Mouse (Mus musculus) G1E (cell line): ENCODE data around the gene Camkv. TPM values are rescaled to one million over a fixed set of nuclear protein-coding genes. Genes with fewer than 3 reads are reported as not detected.

ENCODE experiments used
- ATAC-seq: 2 replicates; pipeline ENCODE4 v1.8.0; 2016; ENCODE audit warnings: mild to moderate bottlenecking; ENCODE audit not compliant: insufficient number of reproducible peaks, poor library complexity, low FRiP score, severe bottlenecking; ENCODE audit errors: extremely low read depth
- DNase-seq: peaks from one replicate; pipeline ENCODE4 v3.0.0; 2012; ENCODE audit warnings: low spot score
- H3K27me3 ChIP-seq: 2 replicates; pipeline ENCODE4 v1.6.1; 2012; ENCODE audit warnings: mild to moderate bottlenecking, low read length, inconsistent platforms; ENCODE audit not compliant: insufficient read depth
- H3K36me3 ChIP-seq: replicated peaks from 2 replicates; pipeline ENCODE3; 2012; ENCODE audit warnings: mild to moderate bottlenecking, inconsistent platforms
- H3K4me1 ChIP-seq: 2 replicates; pipeline ENCODE4 v1.6.1; 2012; ENCODE audit warnings: low read depth, low read length, inconsistent platforms, mixed read lengths; ENCODE audit not compliant: insufficient read depth
- H3K4me3 ChIP-seq: 2 replicates; pipeline ENCODE4 v1.5.1; 2012; ENCODE audit warnings: low read depth, mild to moderate bottlenecking, inconsistent platforms, low read length, moderate library complexity, mixed read lengths
- H3K9me3 ChIP-seq: replicated peaks from 2 replicates; pipeline ENCODE4 v1.6.1; 2012; ENCODE audit warnings: inconsistent platforms
- CTCF ChIP-seq: IDR thresholded peaks from 2 replicates; pipeline ENCODE4 v1.5.1; 2012; ENCODE audit warnings: low read depth, low read length, inconsistent platforms, mixed read lengths
- GATA1 ChIP-seq: IDR thresholded peaks from 2 replicates; pipeline ENCODE4 v1.6.1; 2012; ENCODE audit warnings: borderline replicate concordance, low read length, inconsistent platforms, mixed read lengths
- GATA2 ChIP-seq: IDR thresholded peaks from 2 replicates; pipeline ENCODE4 v1.6.1; 2012; ENCODE audit warnings: low read depth, low read length, inconsistent platforms, borderline replicate concordance
- POLR2AphosphoS5 ChIP-seq: IDR thresholded peaks from 2 replicates; pipeline ENCODE4 v1.6.1; 2012; ENCODE audit warnings: low read depth, low read length, inconsistent platforms; ENCODE audit not compliant: insufficient replicate concordance
- TAL1 ChIP-seq: conservative IDR thresholded peaks from 2 replicates; pipeline ENCODE4 v1.6.1; 2012; ENCODE audit warnings: low read depth, low read length, inconsistent platforms, mixed read lengths
- polyA plus RNA-seq: library from polyadenylated mRNA; stranded (reverse); fragments of >175 nt; gene quantifications from 2 replicates; pipeline ENCODE4 v1.2.3, GENCODE M21; 2012
- total RNA-seq, 2 experiments: library from RNA; stranded (forward) in 1 of 2; stranded (reverse) in 1 of 2; fragments of 200-1000 nt in 1 of 2; fragments of >200 nt in 1 of 2; fragmentation: Nextera tagmentation in 1 of 2; gene quantifications; 2 replicates each; pipeline ENCODE4 v1.2.3; 2014 to 2017

Gene Camkv
- total and polyA plus RNA-seq, 3 experiments, result 0.11 TPM; not detected in 2

GRCm38 (mm10) chr9:107928169-107928568, 7.3 kb upstream of the Camkv start, which contains the start of gene Actl11:
Gene Actl11 (plus strand): TSS chr9:107928469.
- H3K27me3 ChIP-seq, result peaks cover 80% of the 10 kb centered on the region
- no peak for DNase-seq
- no peaks in the 10 kb centered on the region for H3K36me3 ChIP-seq
- no peaks in the 10 kb centered on the region for H3K9me3 ChIP-seq
- no peak within 1 kb of the TSS for H3K4me3 ChIP-seq
- H3K4me1 ChIP-seq, result no peaks in the 10 kb centered on the region
- TF ChIP-seq GATA2, result no peak
- no peak for TF ChIP-seq POLR2AphosphoS5
- TF ChIP-seq GATA1, result no peak
- TF ChIP-seq CTCF, result no peak
- no peak for TF ChIP-seq TAL1
- no peak for ATAC-seq

- no peak for DNase-seq
- peaks cover 90% of the 10 kb centered on the region for H3K27me3 ChIP-seq
- no peak overlapping the region for H3K4me3 ChIP-seq
- no peaks in the 10 kb centered on the region for H3K36me3 ChIP-seq
- 0 out of 2 replicates have a peak, but pooled peaks cover 4% of the 10 kb centered on the region for H3K4me1 ChIP-seq
- H3K9me3 ChIP-seq, result no peaks in the 10 kb centered on the region
- ATAC-seq, result no peak
- TF ChIP-seq TAL1 (no peak), GATA2 (no peak), GATA1 (no peak), CTCF (no peak), POLR2AphosphoS5 (no peak)
These were observed 3.3 kb upstream of the Camkv start for GRCm38 (mm10) chr9:107932221-107932620.

GRCm38 (mm10) chr9:107934146-107934545, 1.3 kb upstream of the Camkv start:
- Histone ChIP-seq H3K9me3 (no peaks in the 10 kb centered on the region), H3K4me3 (no peak overlapping the region; the same call in 1 of the 2 replicates), H3K27me3 (peaks cover 93% of the 10 kb centered on the region), H3K4me1 (0 out of 2 replicates have a peak, but pooled peaks cover 4% of the 10 kb centered on the region), H3K36me3 (no peaks in the 10 kb centered on the region)
- DNase-seq, result no peak
- TF ChIP-seq POLR2AphosphoS5, result no peak
- no peak for ATAC-seq

GRCm38 (mm10) chr9:107935790-107936214, 328 bp downstream of the Camkv start:
- Histone ChIP-seq H3K36me3 (no peaks in the 10 kb centered on the region), H3K9me3 (no peaks in the 10 kb centered on the region), H3K4me3 (no peak overlapping the region), H3K4me1 (peaks cover 6% of the 10 kb centered on the region; the same call in 1 of the 2 replicates), H3K27me3 (peaks cover 96% of the 10 kb centered on the region)
- TF ChIP-seq CTCF (no peak), GATA1 (no peak), POLR2AphosphoS5 (no peak), GATA2 (no peak), TAL1 (no peak)
- ATAC-seq (no peak), DNase-seq (no peak)

- TF ChIP-seq CTCF, result no peak
- TF ChIP-seq GATA1, result no peak
- no peak for TF ChIP-seq TAL1
- TF ChIP-seq POLR2AphosphoS5, result no peak
- no peak for TF ChIP-seq GATA2
- peaks cover 95% of the 10 kb centered on the region for H3K27me3 ChIP-seq
- no peak for ATAC-seq
- H3K9me3 ChIP-seq, result no peaks in the 10 kb centered on the region
- H3K4me1 ChIP-seq, result peaks cover 6% of the 10 kb centered on the region; the same call in 1 of the 2 replicates
- no peaks in the 10 kb centered on the region for H3K36me3 ChIP-seq
- no peak overlapping the region for H3K4me3 ChIP-seq
- no peak for DNase-seq
These were observed 845 bp downstream of the Camkv start for GRCm38 (mm10) chr9:107936215-107936822.

- Histone ChIP-seq H3K36me3 (no peaks in the 10 kb centered on the region), H3K4me1 (peaks cover 6% of the 10 kb centered on the region; the same call in 1 of the 2 replicates), H3K27me3 (peaks cover 92% of the 10 kb centered on the region), H3K9me3 (no peaks in the 10 kb centered on the region), H3K4me3 (no peak overlapping the region)
- TF ChIP-seq GATA2 (no peak), POLR2AphosphoS5 (no peak), GATA1 (no peak), CTCF (no peak), TAL1 (no peak)
- DNase-seq, result no peak
- ATAC-seq, result no peak
These were observed 1.4 kb downstream of the Camkv start for GRCm38 (mm10) chr9:107936831-107937230.
